Mouse (Mus musculus) hindbrain, postnatal 0 days (tissue): ENCODE results near the gene Efs. TPM values are rescaled to one million over a fixed set of nuclear protein-coding genes. Genes with fewer than 3 reads are reported as not detected.

Source experiments
- ATAC-seq: fragments of 200-750 bp; cut with Nextera tagmentation; 2 replicates; pipeline ENCODE4 v1.8.0; 2017; ENCODE audit warnings: mild to moderate bottlenecking, moderate TSS enrichment, moderate library complexity
- DNase-seq: peaks from one replicate; pipeline ENCODE4 v3.0.0-alpha.2; 2015; ENCODE audit warnings: low spot score
- H3K27ac ChIP-seq: fragments of 300-500 bp; sonication (generic); 2 replicates; pipeline ENCODE4 v1.5.1; 2014; ENCODE audit warnings: mild to moderate bottlenecking
- H3K27me3 ChIP-seq: fragments of 300-500 bp; sonication (generic); 2 replicates; pipeline ENCODE4 v1.6.1; 2014; ENCODE audit warnings: low read length, mixed read lengths; ENCODE audit not compliant: insufficient read depth
- H3K36me3 ChIP-seq: fragments of 300-500 bp; sonication (generic); 2 replicates; pipeline ENCODE4 v1.6.1; 2014; ENCODE audit warnings: low read length, mixed read lengths; ENCODE audit not compliant: insufficient read depth
- H3K4me1 ChIP-seq: fragments of 300-500 bp; sonication (generic); 2 replicates; pipeline ENCODE4 v1.6.1; 2014; ENCODE audit warnings: antibody characterized with exemption, low read length, mixed read lengths; ENCODE audit not compliant: insufficient read depth
- H3K4me2 ChIP-seq: fragments of 300-500 bp; sonication (generic); 2 replicates; pipeline ENCODE4 v1.6.1; 2014; ENCODE audit warnings: low read depth, mild to moderate bottlenecking, low read length, moderate library complexity, mixed read lengths
- H3K4me3 ChIP-seq: fragments of 300-500 bp; sonication (generic); 2 replicates; pipeline ENCODE4 v1.5.1; 2014; ENCODE audit warnings: low read length
- H3K9ac ChIP-seq: fragments of 300-500 bp; sonication (generic); replicated peaks from 2 replicates; pipeline ENCODE4 v1.6.1; 2014; ENCODE audit warnings: mild to moderate bottlenecking, low read length, moderate library complexity, mixed read lengths
- H3K9me3 ChIP-seq: fragments of 300-500 bp; sonication (generic); 2 replicates; pipeline ENCODE4 v1.6.1; 2016; ENCODE audit warnings: low read length, mixed read lengths
- CTCF ChIP-seq: IDR thresholded peaks from 2 replicates; pipeline ENCODE4 v1.5.1; 2016; ENCODE audit warnings: antibody characterized with exemption, control low read depth, low read depth
- WGBS: fragments of 180-500 bp; shearing (Covaris S2); extraction: QIAGEN DNeasy Blood & Tissue Kit; methylation state at CpG from one replicate; pipeline ENCODE4 v1.1.7; 2014; 5-methylcytosine and 5-hydroxymethylcytosine counted together
- polyA plus RNA-seq: library from polyadenylated mRNA; unstranded; fragments of >200 nt; fragmentation: Nextera tagmentation; extraction: Ambion mirVana; gene quantifications from 2 replicates; pipeline ENCODE4 v1.2.1, GENCODE M21; 2015
- total RNA-seq: library from RNA; depleted of rRNA; stranded (reverse); fragments of >200 nt; gene quantifications from 2 replicates; pipeline ENCODE4 v1.2.3, GENCODE M21; 2014

Efs gene
- total and polyA plus RNA-seq, 2 experiments from 2014 or later = 13.8 to 38.0 TPM

- Histone ChIP-seq H3K4me3 (no peak within 1 kb of the TSS), H3K27ac (peak within 1 kb of the TSS; percentile 85), H3K27me3 (no peaks in the 10 kb centered on the region), H3K9ac (peak within 1 kb of the TSS; percentile 43), H3K9me3 (no peaks in the 10 kb centered on the region), H3K4me1 (peaks cover 6% of the 10 kb centered on the region; the same call in 1 of the 2 replicates), H3K36me3 (no peaks in the 10 kb centered on the region), H3K4me2 (peak within 1 kb of the TSS; percentile 31; the same call in 1 of the 2 replicates)
- peak; percentile 93 for ATAC-seq
- WGBS = 16% methylated on average over 8 of the region's 8 CpGs
- TF ChIP-seq CTCF = peak; percentile 60
- peak; percentile 83 for DNase-seq
Measured at GRCm38 (mm10) chr14:54935904-54936830, 10.2 kb upstream of the Efs start, which contains the start of gene Cmtm5. Gene Cmtm5 (plus strand): TSS chr14:54936261.

GRCm38 (mm10) chr14:54932645-54933150 is 6.8 kb upstream of the Efs start, which contains the start of gene Il25:
Gene Il25 (plus strand): TSS chr14:54932695.
- Histone ChIP-seq H3K4me1 (peaks cover 11% of the 10 kb centered on the region; the same call in 1 of the 2 replicates), H3K4me2 (peak within 1 kb of the TSS; percentile 16; the same call in 1 of the 2 replicates), H3K27me3 (no peaks in the 10 kb centered on the region), H3K4me3 (no peak within 1 kb of the TSS), H3K36me3 (no peaks in the 10 kb centered on the region), H3K9me3 (no peaks in the 10 kb centered on the region), H3K27ac (no peak within 1 kb of the TSS), H3K9ac (0 out of 2 replicates have a peak within 1 kb of the TSS, but pooled peaks have one; percentile 10)
- WGBS = 35% methylated on average over 6 of the region's 6 CpGs
- TF ChIP-seq CTCF = no peak
- peak; percentile 69 for DNase-seq
- no peak for ATAC-seq

GRCm38 (mm10) chr14:54930431-54930830 is 4.5 kb upstream of the Efs start:
- Histone ChIP-seq H3K4me2 (no peak overlapping the region), H3K9me3 (no peaks in the 10 kb centered on the region), H3K27me3 (no peaks in the 10 kb centered on the region), H3K36me3 (no peaks in the 10 kb centered on the region), H3K4me1 (peaks cover 26% of the 10 kb centered on the region; the same call in 1 of the 2 replicates), H3K9ac (no peak overlapping the region), H3K27ac (no peak overlapping the region), H3K4me3 (no peak overlapping the region)
- WGBS = 10% methylated on average over 2 of the region's 2 CpGs
- no peak for TF ChIP-seq CTCF
- ATAC-seq (no peak), DNase-seq (peak; percentile 55)

DNA sequence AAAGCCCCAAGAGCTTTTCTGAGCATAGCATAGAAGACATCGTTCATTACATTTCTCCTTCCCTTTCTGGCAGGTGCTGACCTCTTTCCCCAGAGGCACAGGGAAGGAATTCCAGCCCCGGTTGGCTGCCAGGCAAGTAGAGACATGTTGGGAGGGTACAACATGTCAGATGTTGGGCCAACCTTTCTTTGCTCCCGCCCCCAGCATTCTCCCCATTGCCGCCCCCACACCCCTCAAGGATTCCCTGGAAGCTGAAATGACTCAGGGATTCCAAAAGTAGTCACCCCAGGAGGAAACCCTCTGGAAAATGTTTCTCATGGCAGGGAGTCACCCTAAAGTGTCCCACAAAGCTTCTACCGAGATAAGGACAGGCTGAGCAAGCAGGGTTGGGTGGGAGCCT is 3.9 kb upstream of the Efs start:
- Histone ChIP-seq H3K9ac (no peak overlapping the region), H3K4me3 (no peak overlapping the region), H3K36me3 (no peaks in the 10 kb centered on the region), H3K27me3 (no peaks in the 10 kb centered on the region), H3K4me2 (no peak overlapping the region), H3K4me1 (peaks cover 27% of the 10 kb centered on the region; the same call in 1 of the 2 replicates), H3K27ac (no peak overlapping the region), H3K9me3 (no peaks in the 10 kb centered on the region)
- no peak for DNase-seq
- no peak for TF ChIP-seq CTCF
- WGBS = 65% methylated on average over 5 of the region's 5 CpGs
- no peak for ATAC-seq

GRCm38 (mm10) chr14:54927296-54927695 is 1.4 kb upstream of the Efs start:
- peak overlapping the region; percentile 95 for H3K27ac ChIP-seq
- TF ChIP-seq CTCF = no peak

DNA sequence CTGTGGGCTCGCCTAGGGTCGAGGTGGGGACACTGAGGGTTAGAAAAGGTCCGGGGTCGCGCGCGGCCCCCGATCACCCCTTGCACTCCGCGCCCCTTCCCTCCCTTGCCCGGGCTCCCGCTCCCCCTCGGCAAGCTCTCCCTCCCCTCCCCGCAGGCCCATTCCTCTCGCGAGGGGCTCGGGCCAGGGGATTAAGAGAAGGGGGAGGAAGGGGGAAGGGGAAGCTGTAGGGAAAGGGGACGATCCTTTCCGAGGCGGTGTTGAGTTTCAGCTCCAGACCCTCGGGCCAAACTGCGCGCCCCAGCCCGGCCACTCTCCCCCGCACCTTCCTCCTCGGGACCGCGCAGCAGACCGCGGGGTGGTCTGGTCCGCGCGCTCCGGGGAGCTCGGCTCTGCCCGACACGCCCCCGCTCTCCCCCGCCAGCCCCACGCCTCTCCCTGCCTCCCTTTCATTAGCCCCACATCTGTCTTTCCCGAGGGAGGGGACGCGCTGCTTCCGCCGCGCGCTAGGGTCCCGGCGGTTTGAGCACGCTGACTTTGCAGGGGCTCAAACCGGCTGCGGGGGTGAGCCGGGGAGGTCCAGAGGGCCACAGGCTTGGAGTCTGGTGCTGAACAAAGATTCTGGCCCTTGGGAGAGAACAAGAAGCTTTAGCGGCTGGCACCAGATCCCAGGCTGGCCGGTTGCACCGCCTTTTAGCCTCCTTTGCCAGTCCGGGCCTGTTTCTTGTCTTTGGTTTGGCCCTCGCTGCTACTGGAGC is 654 bp upstream of the Efs start:
- Histone ChIP-seq H3K27me3 (no peaks in the 10 kb centered on the region), H3K4me1 (peaks cover 22% of the 10 kb centered on the region; the same call in 1 of the 2 replicates), H3K9me3 (no peaks in the 10 kb centered on the region), H3K4me2 (peak overlapping the region; percentile 98), H3K27ac (peak overlapping the region; percentile 95), H3K4me3 (peak overlapping the region; percentile 53), H3K36me3 (no peaks in the 10 kb centered on the region), H3K9ac (peak overlapping the region; percentile 78)
- peak; percentile 79 for DNase-seq
- peak; percentile 81 for ATAC-seq
- no peak for TF ChIP-seq CTCF
- under 1% methylated on average over 41 of the region's 58 CpGs for WGBS

More at GRCm38 (mm10) chr14:54927296-54927695, 1.4 kb upstream of the Efs start:
- Histone ChIP-seq H3K36me3 (no peaks in the 10 kb centered on the region), H3K9ac (peak overlapping the region; percentile 78; the same call in 1 of the 2 replicates), H3K27me3 (no peaks in the 10 kb centered on the region), H3K4me2 (peak overlapping the region; percentile 98), H3K9me3 (no peaks in the 10 kb centered on the region), H3K4me3 (no peak overlapping the region), H3K4me1 (peaks cover 22% of the 10 kb centered on the region; the same call in 1 of the 2 replicates)
- ATAC-seq (no peak), DNase-seq (no peak)
- 27% methylated on average over 7 of the region's 7 CpGs for WGBS
